Mouse (Mus musculus) adrenal gland, postnatal 4 days (tissue): ENCODE results near the gene Trpm3. TPM values are rescaled to one million over a fixed set of nuclear protein-coding genes. Genes with fewer than 3 reads are reported as not detected.

Source experiments
- DNase-seq, 2 experiments: peaks; one replicate each; pipeline ENCODE4 v3.0.0; 2021 to 2022; ENCODE audit warnings: low spot score in 2 of 2, mixed read lengths in 2 of 2
- total RNA-seq, 2 experiments: library from RNA; stranded (reverse); gene quantifications; 2 replicates each; pipeline ENCODE4 v1.2.3; 2021

Trpm3 gene
- total RNA-seq, 2 experiments from 2014 or later = 2.4 to 4.7 TPM

- no peak for DNase-seq
These were observed 334.3 kb downstream of the Trpm3 start for GRCm38 (mm10) chr19:22473030-22473712.

- no peak for DNase-seq
These were observed 339.6 kb downstream of the Trpm3 start for GRCm38 (mm10) chr19:22478295-22478989.

DNA sequence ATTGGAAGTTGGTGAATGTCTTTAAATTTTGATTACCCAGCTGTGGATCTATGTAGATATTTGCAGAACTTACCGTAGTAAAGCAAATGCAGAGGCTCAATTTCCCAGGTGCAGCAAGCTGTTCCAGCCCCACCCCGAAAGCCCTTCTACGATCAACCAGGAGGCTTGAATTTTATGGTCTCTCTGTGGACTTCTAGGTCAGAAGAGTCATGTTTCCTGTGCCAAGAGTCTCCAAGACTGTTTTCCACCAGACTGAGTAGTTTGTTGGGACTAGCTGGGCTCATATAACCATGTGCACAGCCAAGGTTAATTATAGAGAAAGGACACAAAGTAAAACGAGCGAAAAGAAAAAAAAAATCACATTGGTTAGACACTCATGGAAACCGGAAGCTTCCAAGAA lies 364.6 kb downstream of the Trpm3 start:
- DNase-seq = no peak

DNA sequence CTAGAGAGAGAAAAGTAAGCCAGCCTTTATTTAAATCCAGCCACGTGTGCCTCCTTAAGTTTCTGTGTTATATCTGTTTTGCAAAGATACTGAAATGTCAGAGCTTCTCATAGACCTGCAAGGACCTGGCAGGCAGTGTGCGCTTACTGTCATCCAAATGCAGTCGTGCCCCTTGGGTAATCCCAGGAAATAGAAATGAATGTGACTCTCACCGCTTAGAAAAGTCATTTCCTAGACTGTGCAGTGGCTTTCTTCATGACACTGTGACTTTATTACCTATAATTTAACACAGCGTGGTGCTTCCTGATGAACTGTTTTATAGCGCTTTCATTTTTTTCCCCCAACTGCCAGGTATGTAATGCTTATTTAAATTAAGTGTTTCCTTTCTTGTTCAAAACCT lies 379.7 kb downstream of the Trpm3 start:
- DNase-seq = no peak

DNA sequence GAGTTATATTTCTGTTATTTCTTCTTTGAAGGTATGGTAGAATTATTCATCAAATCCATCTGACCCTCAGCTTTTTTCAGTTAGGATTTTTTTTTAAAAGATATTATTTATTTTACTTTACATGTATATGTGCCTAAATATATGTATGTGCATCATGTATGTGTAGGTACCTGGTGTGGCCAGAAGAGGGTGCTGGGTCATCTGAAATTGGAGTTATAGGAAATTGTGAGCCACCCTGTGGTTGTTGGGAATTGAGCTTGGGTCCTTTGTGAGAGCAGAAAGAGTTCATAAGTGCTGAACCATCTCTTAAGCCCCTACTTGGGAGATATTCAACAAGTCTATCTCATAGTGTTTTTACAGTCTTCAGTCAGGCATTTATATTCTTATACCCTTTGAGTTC lies 389.1 kb downstream of the Trpm3 start:
- DNase-seq = no peak

- no peak for DNase-seq
These were observed 404.3 kb downstream of the Trpm3 start for GRCm38 (mm10) chr19:22542990-22543709.

DNA sequence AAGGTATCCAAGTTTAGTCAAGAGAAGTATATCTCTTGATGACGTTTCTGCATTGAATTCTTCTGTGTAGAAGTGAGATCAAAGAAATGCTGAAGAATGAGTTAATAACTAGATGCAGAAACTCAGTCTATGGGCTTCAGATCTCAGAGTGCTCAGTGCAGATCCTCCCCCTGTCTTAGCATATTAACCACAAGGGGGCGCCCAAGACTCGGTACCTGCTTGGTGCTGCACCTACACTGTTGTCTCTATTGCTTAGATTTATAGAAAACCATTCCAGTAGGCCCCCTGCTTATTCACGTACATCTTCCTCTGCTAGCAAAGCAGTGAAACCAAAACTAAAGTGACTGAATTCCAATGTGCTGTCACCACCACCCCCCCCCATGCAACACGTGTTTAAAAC lies 413.3 kb downstream of the Trpm3 start:
- DNase-seq = peak; percentile 8 to 11

- DNase-seq = no peak
These were observed 415.6 kb downstream of the Trpm3 start for GRCm38 (mm10) chr19:22554421-22554941.

- DNase-seq = no peak
These were observed 433.6 kb downstream of the Trpm3 start for GRCm38 (mm10) chr19:22572396-22572795.

- DNase-seq = no peak
These were observed 434.0 kb downstream of the Trpm3 start for GRCm38 (mm10) chr19:22572849-22573248.

GRCm38 (mm10) chr19:22582120-22582745 lies 443.4 kb downstream of the Trpm3 start:
- DNase-seq = no peak

DNA sequence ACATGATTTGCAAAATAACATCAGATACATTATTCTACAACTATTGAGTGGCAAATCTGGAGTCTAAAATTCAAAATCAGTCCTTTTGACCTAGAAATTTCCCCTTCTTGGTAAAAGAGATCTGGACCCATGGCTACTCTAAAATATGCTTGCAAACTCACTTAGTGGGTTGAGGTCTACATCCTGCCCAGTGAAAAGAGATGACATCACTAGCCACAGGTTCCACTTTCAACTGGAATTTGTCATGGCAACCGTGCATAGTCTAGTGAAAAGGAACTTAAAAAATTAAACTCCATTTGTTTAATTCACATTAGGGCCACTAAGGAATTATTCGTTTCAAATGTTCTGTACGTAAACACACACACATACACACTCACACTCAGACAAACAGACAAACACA lies 455.6 kb downstream of the Trpm3 start:
- no peak for DNase-seq

GRCm38 (mm10) chr19:22595246-22595645 lies 456.4 kb downstream of the Trpm3 start:
- DNase-seq = no peak

GRCm38 (mm10) chr19:22596715-22597114 lies 457.9 kb downstream of the Trpm3 start:
- DNase-seq = no peak

DNA sequence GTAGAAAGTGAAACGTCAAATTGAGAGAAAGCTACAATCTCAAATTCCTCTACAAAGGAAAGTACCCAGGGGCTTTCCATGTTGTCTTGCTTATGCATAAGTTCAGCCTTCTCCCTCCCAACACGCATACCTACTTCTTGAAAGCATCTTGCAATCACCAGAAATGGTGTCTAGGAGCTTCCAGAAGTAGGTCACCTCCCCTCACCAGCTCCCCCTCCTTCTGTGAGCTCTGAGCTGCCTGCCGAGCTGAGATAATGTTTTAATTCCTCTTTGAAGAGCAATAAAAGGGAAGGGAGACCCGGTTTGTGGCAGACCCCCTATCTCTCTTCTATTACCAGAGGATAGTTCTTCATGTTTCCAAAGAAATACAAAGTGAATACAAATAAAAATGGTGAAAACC lies 465.5 kb downstream of the Trpm3 start:
- no peak for DNase-seq

DNA sequence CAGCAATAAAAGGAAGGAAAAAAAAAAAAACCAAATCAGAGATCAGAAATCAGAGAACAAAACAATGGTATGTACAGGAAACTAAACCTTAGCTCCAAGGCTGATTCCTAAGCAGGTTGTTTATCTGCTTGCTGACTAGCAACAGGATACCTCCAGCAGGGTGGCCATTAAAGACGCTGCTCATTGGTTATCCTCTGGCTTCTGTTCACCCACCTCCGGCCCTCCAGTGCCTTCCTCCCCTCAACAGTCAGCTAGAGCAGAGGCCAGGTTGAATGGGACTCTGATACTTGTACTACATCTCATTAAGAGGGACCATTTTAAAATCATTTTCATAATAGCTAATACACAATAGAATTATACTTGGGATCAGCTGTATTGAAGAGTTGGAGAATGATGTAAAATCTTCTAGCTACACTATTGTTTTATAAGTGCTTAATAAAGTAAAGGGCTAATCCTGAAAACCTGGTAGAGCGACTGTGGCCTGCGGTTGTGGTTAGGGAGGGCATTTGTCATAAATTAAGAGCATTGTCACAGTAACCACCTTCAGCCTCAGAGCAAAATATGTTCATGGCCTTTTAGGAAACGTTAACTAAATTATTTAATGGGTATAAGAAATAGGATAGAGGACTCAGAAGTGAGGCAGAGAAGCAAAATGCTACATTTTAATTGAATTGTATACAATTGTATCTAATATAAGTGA lies 469.3 kb downstream of the Trpm3 start:
- DNase-seq = no peak

GRCm38 (mm10) chr19:22611621-22612020 lies 472.8 kb downstream of the Trpm3 start:
- no peak for DNase-seq

DNA sequence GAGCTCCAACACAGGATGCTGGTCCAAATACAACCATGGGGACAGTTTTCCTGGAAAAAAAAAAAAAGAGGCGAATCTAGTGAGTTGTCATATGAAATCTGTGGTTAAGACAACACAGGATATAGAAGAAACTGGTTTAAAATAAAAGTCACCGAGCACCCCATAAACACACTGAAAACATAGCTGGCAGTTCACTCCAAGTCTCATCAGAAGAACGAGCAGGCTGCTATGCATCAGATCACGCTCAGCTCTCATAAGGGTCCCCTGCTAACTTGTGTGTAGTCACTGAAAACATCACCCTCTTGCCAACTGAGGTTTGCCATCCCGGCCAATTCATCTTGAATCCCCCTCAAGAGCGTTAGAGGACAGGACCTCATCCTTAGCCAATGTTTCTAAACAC lies 476.5 kb downstream of the Trpm3 start:
- DNase-seq = no peak

- DNase-seq = no peak
These were observed 486.1 kb downstream of the Trpm3 start for GRCm38 (mm10) chr19:22624801-22625513.

GRCm38 (mm10) chr19:22628878-22629277 lies 490.0 kb downstream of the Trpm3 start:
- no peak for DNase-seq
